Mouse (Mus musculus) heart, embryonic 12.5 days (tissue): ENCODE results near the gene Nyx. TPM values are rescaled to one million over a fixed set of nuclear protein-coding genes. Genes with fewer than 3 reads are reported as not detected.
A peak's percentile ranks its signal among the peaks of the same experiment; 100 is the strongest.

Experiments
- ATAC-seq: fragments of 200-750 bp; cut with Nextera tagmentation; 2 replicates; pipeline ENCODE4 v1.8.0; 2017; ENCODE audit warnings: moderate TSS enrichment, moderate library complexity; ENCODE audit not compliant: insufficient number of reproducible peaks, low FRiP score
- H3K27ac ChIP-seq: fragments of 300-500 bp; sonication (generic); 2 replicates; pipeline ENCODE4 v1.5.1; 2016; ENCODE audit warnings: mild to moderate bottlenecking, moderate library complexity; ENCODE audit not compliant: poor library complexity, severe bottlenecking
- H3K27me3 ChIP-seq: fragments of 300-500 bp; sonication (generic); replicated peaks from 2 replicates; pipeline ENCODE4 v1.6.1; 2016; ENCODE audit warnings: mild to moderate bottlenecking, moderate library complexity
- H3K36me3 ChIP-seq: fragments of 300-500 bp; sonication (generic); 2 replicates; pipeline ENCODE4 v1.6.1; 2016; ENCODE audit warnings: mild to moderate bottlenecking, moderate library complexity
- H3K4me1 ChIP-seq: fragments of 300-500 bp; sonication (generic); replicated peaks from 2 replicates; pipeline ENCODE4 v1.6.1; 2016; ENCODE audit warnings: mild to moderate bottlenecking
- H3K4me2 ChIP-seq: fragments of 300-500 bp; sonication (generic); 2 replicates; pipeline ENCODE4 v1.6.1; 2016; ENCODE audit warnings: mild to moderate bottlenecking, moderate library complexity
- H3K4me3 ChIP-seq: fragments of 300-500 bp; sonication (generic); 2 replicates; pipeline ENCODE4 v1.5.1; 2016; ENCODE audit warnings: mild to moderate bottlenecking
- H3K9ac ChIP-seq: fragments of 300-500 bp; sonication (generic); 2 replicates; pipeline ENCODE4 v1.6.1; 2016; ENCODE audit warnings: mild to moderate bottlenecking, moderate library complexity
- H3K9me3 ChIP-seq: fragments of 300-500 bp; sonication (generic); replicated peaks from 2 replicates; pipeline ENCODE4 v1.6.1; 2016; ENCODE audit warnings: mild to moderate bottlenecking, moderate library complexity
- WGBS: fragments of 180-500 bp; shearing (Covaris S2); methylation state at CpG from one replicate; pipeline ENCODE4 v1.1.7; 2016; 5-methylcytosine and 5-hydroxymethylcytosine counted together
- polyA plus RNA-seq: library from polyadenylated mRNA; unstranded; fragments of >200 nt; fragmentation: Nextera tagmentation; extraction: Ambion mirVana; gene quantifications from 2 replicates; pipeline ENCODE4 v1.2.1, GENCODE M21; 2016

Gene Nyx
- polyA plus RNA-seq, 1 experiment from 2014 or later, result 0.05 TPM

- WGBS, result 33% methylated on average over 4 of the region's 4 CpGs
- H3K4me2 ChIP-seq, result no peak overlapping the region
- H3K27ac ChIP-seq, result 0 out of 2 replicates have a peak overlapping the region, but pooled peaks have one; percentile 33
- no peak overlapping the region for H3K9ac ChIP-seq
- no peak for ATAC-seq
- H3K9me3 ChIP-seq, result no peaks in the 10 kb centered on the region
- H3K36me3 ChIP-seq, result no peaks in the 10 kb centered on the region
- peaks cover 9% of the 10 kb centered on the region for H3K4me1 ChIP-seq
- H3K4me3 ChIP-seq, result no peak overlapping the region
- H3K27me3 ChIP-seq, result peaks cover 39% of the 10 kb centered on the region
These were observed 53.0 kb downstream of the Nyx start for GRCm38 (mm10) chrX:13518781-13519407.

GRCm38 (mm10) chrX:13519408-13519783 is 53.5 kb downstream of the Nyx start:
- Histone ChIP-seq H3K27me3 (peaks cover 39% of the 10 kb centered on the region), H3K4me1 (peaks cover 9% of the 10 kb centered on the region), H3K4me2 (no peak overlapping the region), H3K36me3 (no peaks in the 10 kb centered on the region), H3K27ac (0 out of 2 replicates have a peak overlapping the region, but pooled peaks have one; percentile 33), H3K9me3 (no peaks in the 10 kb centered on the region), H3K9ac (no peak overlapping the region), H3K4me3 (no peak overlapping the region)
- 34% methylated on average over 5 of the region's 5 CpGs for WGBS
- no peak for ATAC-seq

GRCm38 (mm10) chrX:13520566-13520965 is 54.7 kb downstream of the Nyx start:
- Histone ChIP-seq H3K27me3 (peaks cover 40% of the 10 kb centered on the region), H3K9ac (no peak overlapping the region), H3K9me3 (no peaks in the 10 kb centered on the region), H3K27ac (no peak overlapping the region), H3K36me3 (no peaks in the 10 kb centered on the region), H3K4me2 (no peak overlapping the region), H3K4me3 (no peak overlapping the region), H3K4me1 (peaks cover 9% of the 10 kb centered on the region)
- ATAC-seq, result no peak
- 79% methylated on average over 4 of the region's 4 CpGs for WGBS

GRCm38 (mm10) chrX:13521288-13521687 is 55.4 kb downstream of the Nyx start:
- ATAC-seq, result no peak
- WGBS, result 87% methylated on average over 8 of the region's 8 CpGs
- H3K4me1 ChIP-seq, result peaks cover 9% of the 10 kb centered on the region
- H3K27ac ChIP-seq, result no peak overlapping the region
- H3K4me3 ChIP-seq, result no peak overlapping the region
- no peaks in the 10 kb centered on the region for H3K36me3 ChIP-seq
- no peak overlapping the region for H3K4me2 ChIP-seq
- no peaks in the 10 kb centered on the region for H3K9me3 ChIP-seq
- H3K27me3 ChIP-seq, result peaks cover 34% of the 10 kb centered on the region
- no peak overlapping the region for H3K9ac ChIP-seq

Other genes starting within 250 kb of the Nyx start
- gene Ddx3x, start 185.1 kb upstream of the Nyx start, polyA plus RNA-seq, result 105 and 116 TPM in 2 replicates
- gene Gpr34, start 166.0 kb downstream of the Nyx start, polyA plus RNA-seq, result 0.75 and 0.90 TPM in 2 replicates
- 0.09 and 0.12 TPM in 2 replicates for gene Gpr82, start 195.3 kb downstream of the Nyx start, polyA plus RNA-seq